26 mouse cellular contexts compared by ENCODE assay signal in genomic region chr15:77264314-77264713, GRCm38 (mm10). TPM values are rescaled to one million over a fixed set of nuclear protein-coding genes. Genes with fewer than 3 reads are reported as not detected.
DNase-seq lines count a peak whose midpoint lies in the region; ATAC-seq and TF ChIP-seq lines count a peak whose summit lies in the region.
"Had no signal": no experiment of that assay in that cellular context is flagged by ENCODE, and none has a peak within 500 bp of the region (broad histone marks: within the 10 kb centered on the region; RNA-seq: fewer than 3 reads in every experiment).

No protein-coding gene starts in this region.

- H3K4me3 ChIP-seq in kidney, embryonic 14.5 days (ENCODE audit: low read length), result no peak overlapping the region
- no peak overlapping the region for H3K4me3 ChIP-seq in liver, adult 2 months (ENCODE audit: insufficient read depth, low read depth, low read length)
- H3K4me3 ChIP-seq in forebrain, embryonic 12.5 days (replicated peaks), result no peak overlapping the region
- no peak overlapping the region for H3K4me3 ChIP-seq in hindbrain, embryonic 12.5 days
- H3K4me3 ChIP-seq: erythroblast, embryonic 14.5 days; heart, embryonic 13.5 days; hindbrain, embryonic 15.5 days; midbrain, embryonic 13.5 days; neural tube, embryonic 13.5 days had no signal

- H3K9me3 ChIP-seq in kidney, embryonic 14.5 days (ENCODE audit: control insufficient read depth, low read length), result no peaks in the 10 kb centered on the region
- no peaks in the 10 kb centered on the region for H3K9me3 ChIP-seq in forebrain, embryonic 12.5 days
- H3K9me3 ChIP-seq in hindbrain, embryonic 12.5 days (replicated peaks), result no peaks in the 10 kb centered on the region
- H3K9me3 ChIP-seq: heart, embryonic 13.5 days; hindbrain, embryonic 15.5 days; midbrain, embryonic 13.5 days; neural tube, embryonic 13.5 days had no signal

- DNase-seq in kidney, adult 18-20 months, result peak; percentile 16
- peak; percentile 89 for DNase-seq in liver, adult 2 months (ENCODE audit: extremely low read depth, low read depth, low spot score)
- DNase-seq in liver, result no peak
- DNase-seq in kidney, postnatal 14 days, result peak; percentile 29
- DNase-seq in yolk sac, embryonic 10.5 days (ENCODE audit: low spot score), result peak; percentile 51
- DNase-seq: adrenal gland, adult 8-10 months; cerebellum, adult 2 months; cerebellum, postnatal 14 days; forebrain, postnatal 0 days; heart, postnatal 10 days; left cerebral cortex, postnatal 4 days; lung, adult 2 months; lung, postnatal 10 days; right cerebral cortex, postnatal 14 days; thymus, adult 18-20 months; thymus, postnatal 25 days had no signal

- 83% methylated on average over 5 of the region's 5 CpGs for WGBS in kidney, embryonic 14.5 days
- 37% methylated on average over 5 of the region's 5 CpGs for WGBS in liver, adult 2 months
- WGBS in forebrain, embryonic 12.5 days, result 92% methylated on average over 5 of the region's 5 CpGs
- WGBS in hindbrain, embryonic 12.5 days, result 87% methylated on average over 5 of the region's 5 CpGs

- peaks cover 14% of the 10 kb centered on the region; the same call in 1 of the 2 replicates for H3K4me1 ChIP-seq in kidney, embryonic 14.5 days (ENCODE audit: control insufficient read depth, insufficient read depth, low read length)
- H3K4me1 ChIP-seq in liver, adult 2 months (ENCODE audit: control insufficient read depth, insufficient read depth, low read length), result peaks cover 22% of the 10 kb centered on the region
- H3K4me1 ChIP-seq in forebrain, embryonic 12.5 days, result peaks cover 29% of the 10 kb centered on the region
- peaks cover 17% of the 10 kb centered on the region for H3K4me1 ChIP-seq in hindbrain, embryonic 12.5 days

- no peaks in the 10 kb centered on the region for H3K27me3 ChIP-seq in kidney, embryonic 14.5 days (ENCODE audit: control insufficient read depth, insufficient read depth, low read length)
- no peaks in the 10 kb centered on the region for H3K27me3 ChIP-seq in liver, adult 2 months (ENCODE audit: control insufficient read depth, insufficient read depth, low read length)
- H3K27me3 ChIP-seq in forebrain, embryonic 12.5 days, result no peaks in the 10 kb centered on the region
- H3K27me3 ChIP-seq in hindbrain, embryonic 12.5 days, result no peaks in the 10 kb centered on the region
- H3K27me3 ChIP-seq: heart, embryonic 13.5 days; hindbrain, embryonic 15.5 days; midbrain, embryonic 13.5 days; neural tube, embryonic 13.5 days had no signal

- no peak overlapping the region for H3K4me2 ChIP-seq in kidney, embryonic 14.5 days (replicated peaks; ENCODE audit: low read depth, low read length)
- H3K4me2 ChIP-seq in forebrain, embryonic 12.5 days, result no peak overlapping the region
- H3K4me2 ChIP-seq in hindbrain, embryonic 12.5 days (replicated peaks), result no peak overlapping the region
- H3K4me2 ChIP-seq: hindbrain, embryonic 15.5 days; midbrain, embryonic 13.5 days; neural tube, embryonic 13.5 days had no signal

- ATAC-seq in kidney, embryonic 14.5 days (ENCODE audit: low FRiP score, low TSS enrichment), result no peak
- no peak for ATAC-seq in forebrain, embryonic 12.5 days (ENCODE audit: low FRiP score)
- no peak for ATAC-seq in hindbrain, embryonic 12.5 days (ENCODE audit: low FRiP score)
- ATAC-seq: forebrain, postnatal 0 days; midbrain, embryonic 13.5 days had no signal

- no peaks in the 10 kb centered on the region for H3K36me3 ChIP-seq in kidney, embryonic 14.5 days (ENCODE audit: control insufficient read depth, insufficient read depth, low read length)
- H3K36me3 ChIP-seq in liver, adult 2 months (ENCODE audit: control insufficient read depth, insufficient read depth, low read length), result no peaks in the 10 kb centered on the region
- H3K36me3 ChIP-seq in forebrain, embryonic 12.5 days (replicated peaks), result no peaks in the 10 kb centered on the region
- H3K36me3 ChIP-seq in hindbrain, embryonic 12.5 days, result no peaks in the 10 kb centered on the region
- H3K36me3 ChIP-seq: heart, embryonic 13.5 days; hindbrain, embryonic 15.5 days; midbrain, embryonic 13.5 days; neural tube, embryonic 13.5 days had no signal

- TF ChIP-seq POLR2A in liver, adult 2 months (IDR thresholded peaks at IDR 0.05; ENCODE audit: extremely low read depth, insufficient read depth, low read length), result no peak

- no peak overlapping the region for H3K27ac ChIP-seq in kidney, embryonic 14.5 days (ENCODE audit: low read depth, low read length)
- H3K27ac ChIP-seq in liver, adult 2 months (replicated peaks; ENCODE audit: insufficient read depth, low read depth, low read length), result peak overlapping the region; percentile 100
- no peak overlapping the region for H3K27ac ChIP-seq in forebrain, embryonic 12.5 days
- H3K27ac ChIP-seq in hindbrain, embryonic 12.5 days, result no peak overlapping the region
- H3K27ac ChIP-seq: hindbrain, embryonic 15.5 days; kidney, postnatal 0 days; macrophage; midbrain, embryonic 13.5 days had no signal

- peaks cover 41% of the 10 kb centered on the region for H3K79me2 ChIP-seq in liver, adult 2 months (ENCODE audit: control insufficient read depth, insufficient read depth, low read length)

- no peak for TF ChIP-seq CTCF in liver, adult 2 months (IDR thresholded peaks at IDR 0.05; ENCODE audit: low read depth, low read length)

- H3K9ac ChIP-seq in kidney, embryonic 14.5 days (ENCODE audit: low read depth, low read length), result no peak overlapping the region
- peak overlapping the region; percentile 42 for H3K9ac ChIP-seq in liver, adult 2 months (ENCODE audit: low read depth, low read length)
- no peak overlapping the region for H3K9ac ChIP-seq in forebrain, embryonic 12.5 days
- no peak overlapping the region for H3K9ac ChIP-seq in hindbrain, embryonic 12.5 days
- H3K9ac ChIP-seq: forebrain, postnatal 0 days; heart, embryonic 13.5 days; hindbrain, embryonic 15.5 days; midbrain, embryonic 13.5 days; neural tube, embryonic 13.5 days had no signal

RNA-seq across cellular contexts. Expression of gene Rbfox2, which starts 42.5 kb away (rescaled TPM):
- polyA plus RNA-seq in kidney, embryonic 14.5 days (2014; fragmentation: Nextera tagmentation; extraction: Ambion mirVana), result 57.6 and 64.6 TPM in 2 replicates
- total RNA-seq in liver, adult 2 months (2014; rRNA removed), result 17.4 and 21.6 TPM in 2 replicates
- polyA plus RNA-seq in liver, adult 2 months (2012; rRNA removed), result 18.2 and 21.5 TPM in 2 replicates
- polyA plus RNA-seq in forebrain, embryonic 12.5 days (2016; fragmentation: Nextera tagmentation; extraction: Ambion mirVana), result 119 and 123 TPM in 2 replicates
- 156 and 166 TPM in 2 replicates for polyA plus RNA-seq in hindbrain, embryonic 12.5 days (2016; fragmentation: Nextera tagmentation; extraction: Ambion mirVana)
- polyA plus RNA-seq: erythroblast, embryonic 14.5 days had no signal
